Mouse (Mus musculus): Measurements from ENCODE around the gene Serpina3c.

- TF ChIP-seq CTCF (IDR thresholded peaks at IDR 0.05; ENCODE audit: control insufficient read depth, insufficient read depth, low read length), result no peak
- TF ChIP-seq POLR2A (IDR thresholded peaks at IDR 0.05; ENCODE audit: borderline replicate concordance, control insufficient read depth, low read depth, low read length), result no peak
Measured at GRCm38 (mm10) chr12:104185046-104185445, 31.4 kb upstream of the Serpina3c start.

Measured in bone marrow, adult 2 months (tissue).